Mouse (Mus musculus) erythroblast, adult 5-6 weeks (primary cell): ENCODE data around the gene Samd4. TPM values are rescaled to one million over a fixed set of nuclear protein-coding genes. Genes with fewer than 3 reads are reported as not detected.

Source experiments
- ATAC-seq: replicated peaks from 2 replicates; pipeline ENCODE4 v1.8.0; 2016; ENCODE audit warnings: moderate number of reproducible peaks, mild to moderate bottlenecking, moderate TSS enrichment, inconsistent platforms; ENCODE audit not compliant: poor library complexity, low FRiP score, severe bottlenecking
- total RNA-seq, 2 experiments: library from RNA; stranded (forward) in 1 of 2; stranded (reverse) in 1 of 2; fragments of 150-400 nt in 1 of 2; fragments of 200-764, 138-1000 nt in 1 of 2; gene quantifications; 2 replicates each; pipeline versions ENCODE4 v1.2.3 to v1.2.4; 2015 to 2017; ENCODE audit warnings: low replicate concordance in 2 of 2

Gene Samd4
- total RNA-seq, 2 experiments from 2014 or later = 7.5 to 11.5 TPM

- no peak for ATAC-seq
Observed at GRCm38 (mm10) chr14:46902498-46903087, 19.9 kb downstream of the Samd4 start.

GRCm38 (mm10) chr14:46904276-46904675, 21.6 kb downstream of the Samd4 start:
- no peak for ATAC-seq

GRCm38 (mm10) chr14:46908858-46909257, 26.2 kb downstream of the Samd4 start:
- no peak for ATAC-seq

- no peak for ATAC-seq
Observed at GRCm38 (mm10) chr14:46912496-46912895, 29.8 kb downstream of the Samd4 start.

GRCm38 (mm10) chr14:46914356-46914755, 31.7 kb downstream of the Samd4 start:
- ATAC-seq = no peak

GRCm38 (mm10) chr14:46915555-46915954, 32.9 kb downstream of the Samd4 start:
- ATAC-seq = no peak

- no peak for ATAC-seq
Observed at GRCm38 (mm10) chr14:46916581-46916980, 33.9 kb downstream of the Samd4 start.

- 0 out of 2 replicates have a peak, but pooled peaks have one; percentile 22 for ATAC-seq
Observed at GRCm38 (mm10) chr14:46917136-46917535, 34.5 kb downstream of the Samd4 start.

- no peak for ATAC-seq
Observed at GRCm38 (mm10) chr14:46917581-46917980, 34.9 kb downstream of the Samd4 start.

GRCm38 (mm10) chr14:46920496-46920895, 37.8 kb downstream of the Samd4 start:
- no peak for ATAC-seq

- no peak for ATAC-seq
Observed at GRCm38 (mm10) chr14:46921178-46921975, 38.7 kb downstream of the Samd4 start.

GRCm38 (mm10) chr14:46923931-46924330, 41.3 kb downstream of the Samd4 start:
- ATAC-seq = no peak

GRCm38 (mm10) chr14:46924422-46924821, 41.8 kb downstream of the Samd4 start:
- ATAC-seq = no peak

- ATAC-seq = no peak
Observed at GRCm38 (mm10) chr14:46928556-46928955, 45.9 kb downstream of the Samd4 start.

- ATAC-seq = no peak
Observed at GRCm38 (mm10) chr14:46932121-46932520, 49.5 kb downstream of the Samd4 start.

- no peak for ATAC-seq
Observed at GRCm38 (mm10) chr14:46932708-46933107, 50.1 kb downstream of the Samd4 start.

GRCm38 (mm10) chr14:46941077-46941476, 58.4 kb downstream of the Samd4 start:
- ATAC-seq = no peak

GRCm38 (mm10) chr14:46941896-46942812, 59.5 kb downstream of the Samd4 start:
- no peak for ATAC-seq

- ATAC-seq = no peak
Observed at GRCm38 (mm10) chr14:46944411-46944810, 61.8 kb downstream of the Samd4 start.

- ATAC-seq = no peak
Observed at GRCm38 (mm10) chr14:46945903-46946490, 63.3 kb downstream of the Samd4 start.
